Mouse (Mus musculus) kidney, embryonic 16.5 days (tissue): ENCODE measurements around the gene Ptn. TPM values are rescaled to one million over a fixed set of nuclear protein-coding genes. Genes with fewer than 3 reads are reported as not detected.

Experiments
- ATAC-seq: fragments of 200-750 bp; cut with Nextera tagmentation; 2 replicates; pipeline ENCODE4 v1.8.0; 2017; ENCODE audit warnings: moderate TSS enrichment; ENCODE audit not compliant: low FRiP score, low TSS enrichment
- H3K27ac ChIP-seq: fragments of 300-500 bp; sonication (generic); 2 replicates; pipeline ENCODE4 v1.5.1; 2014; ENCODE audit warnings: low read length
- H3K27me3 ChIP-seq: fragments of 300-500 bp; sonication (generic); 2 replicates; pipeline ENCODE4 v1.6.1; 2014; ENCODE audit warnings: low read length, control low read depth, mixed read lengths; ENCODE audit not compliant: insufficient read depth
- H3K36me3 ChIP-seq: fragments of 300-500 bp; sonication (generic); 2 replicates; pipeline ENCODE4 v1.6.1; 2014; ENCODE audit warnings: low read length, control low read depth, mixed read lengths; ENCODE audit not compliant: insufficient read depth
- H3K4me1 ChIP-seq: fragments of 300-500 bp; sonication (generic); 2 replicates; pipeline ENCODE4 v1.6.1; 2014; ENCODE audit warnings: low read length, control low read depth, mixed read lengths; ENCODE audit not compliant: insufficient read depth
- H3K4me2 ChIP-seq: fragments of 300-500 bp; sonication (generic); replicated peaks from 2 replicates; pipeline ENCODE4 v1.6.1; 2014; ENCODE audit warnings: low read depth, low read length
- H3K4me3 ChIP-seq: fragments of 300-500 bp; sonication (generic); 2 replicates; pipeline ENCODE4 v1.5.1; 2014; ENCODE audit warnings: mild to moderate bottlenecking, low read length
- H3K9ac ChIP-seq: fragments of 300-500 bp; sonication (generic); replicated peaks from 2 replicates; pipeline ENCODE4 v1.6.1; 2014; ENCODE audit warnings: low read length
- H3K9me3 ChIP-seq: fragments of 300-500 bp; sonication (generic); 2 replicates; pipeline ENCODE4 v1.6.1; 2016; ENCODE audit warnings: low read length, control low read depth
- WGBS: fragments of 180-500 bp; shearing (Covaris S2); extraction: QIAGEN DNeasy Blood & Tissue Kit; methylation state at CpG from one replicate; pipeline ENCODE4 v1.1.7; 2014; 5-methylcytosine and 5-hydroxymethylcytosine counted together
- polyA plus RNA-seq: library from polyadenylated mRNA; unstranded; fragments of >200 nt; fragmentation: Nextera tagmentation; extraction: Ambion mirVana; gene quantifications from 2 replicates; pipeline ENCODE4 v1.2.1, GENCODE M21; 2015

Gene Ptn
- polyA plus RNA-seq, 1 experiment from 2014 or later, result 342 TPM

GRCm38 (mm10) chr6:36841174-36841573 is 31.2 kb upstream of the Ptn start:
- no peak overlapping the region for H3K4me3 ChIP-seq
- no peak overlapping the region for H3K9ac ChIP-seq
- H3K36me3 ChIP-seq, result no peaks in the 10 kb centered on the region
- peaks cover 6% of the 10 kb centered on the region for H3K4me1 ChIP-seq
- no peaks in the 10 kb centered on the region for H3K9me3 ChIP-seq
- H3K27ac ChIP-seq, result no peak overlapping the region
- H3K27me3 ChIP-seq, result no peaks in the 10 kb centered on the region
- no peak for ATAC-seq
- no peak overlapping the region for H3K4me2 ChIP-seq

DNA sequence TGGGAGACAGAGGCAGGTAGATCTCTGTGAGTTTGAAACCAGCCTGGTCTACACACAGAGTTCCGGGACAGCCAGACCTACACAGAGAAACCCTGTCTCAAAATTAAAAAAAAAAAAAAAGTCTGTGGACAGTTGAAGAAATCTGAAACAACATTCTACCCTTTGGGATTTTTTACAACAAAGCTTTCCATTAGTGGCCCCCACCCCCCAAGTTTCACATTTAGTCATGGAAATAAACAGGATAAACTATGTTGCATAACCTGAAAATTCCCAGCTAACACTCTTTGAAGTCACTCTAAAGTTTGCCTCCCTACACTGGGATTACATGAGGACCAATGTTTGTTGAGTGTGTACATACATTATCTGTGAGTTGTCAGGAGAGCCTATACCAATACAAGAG is 28.7 kb upstream of the Ptn start:
- Histone ChIP-seq H3K36me3 (no peaks in the 10 kb centered on the region), H3K27ac (no peak overlapping the region), H3K4me3 (no peak overlapping the region), H3K9me3 (no peaks in the 10 kb centered on the region), H3K27me3 (no peaks in the 10 kb centered on the region), H3K4me2 (no peak overlapping the region), H3K9ac (no peak overlapping the region), H3K4me1 (peaks cover 6% of the 10 kb centered on the region)
- ATAC-seq, result no peak
- 100% methylated on average over 1 of the region's 1 CpGs for WGBS

DNA sequence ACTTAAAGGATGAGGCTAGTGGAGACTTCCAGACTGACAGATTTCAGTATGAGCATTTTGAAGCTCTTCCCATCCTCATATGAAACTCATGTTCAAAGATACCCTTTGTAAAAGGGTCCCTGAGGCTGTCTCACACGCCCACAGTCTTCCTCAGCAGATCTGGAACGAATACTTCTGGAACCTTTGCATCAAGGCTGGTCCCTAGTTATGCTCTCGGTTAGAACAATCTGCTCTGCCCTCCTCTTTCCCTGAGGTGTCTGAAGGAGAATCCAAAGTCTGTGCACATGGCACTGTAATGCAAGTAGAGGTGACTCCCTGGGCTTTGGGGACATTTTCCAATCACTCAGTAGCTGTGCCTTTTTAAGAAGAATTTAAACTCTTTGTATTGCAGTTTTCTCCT is 25.3 kb upstream of the Ptn start:
- Histone ChIP-seq H3K9ac (no peak overlapping the region), H3K27ac (no peak overlapping the region), H3K9me3 (no peaks in the 10 kb centered on the region), H3K4me2 (no peak overlapping the region), H3K4me1 (no peaks in the 10 kb centered on the region), H3K27me3 (no peaks in the 10 kb centered on the region), H3K36me3 (no peaks in the 10 kb centered on the region), H3K4me3 (no peak overlapping the region)
- ATAC-seq, result no peak
- 78% methylated on average over 3 of the region's 3 CpGs for WGBS

- Histone ChIP-seq H3K36me3 (no peaks in the 10 kb centered on the region), H3K9ac (no peak overlapping the region), H3K4me1 (no peaks in the 10 kb centered on the region), H3K4me2 (no peak overlapping the region), H3K4me3 (no peak overlapping the region), H3K9me3 (no peaks in the 10 kb centered on the region), H3K27ac (no peak overlapping the region), H3K27me3 (no peaks in the 10 kb centered on the region)
- WGBS, result 89% methylated on average over 4 of the region's 4 CpGs
- no peak for ATAC-seq
Measured at GRCm38 (mm10) chr6:36834695-36835265, 24.8 kb upstream of the Ptn start.

DNA sequence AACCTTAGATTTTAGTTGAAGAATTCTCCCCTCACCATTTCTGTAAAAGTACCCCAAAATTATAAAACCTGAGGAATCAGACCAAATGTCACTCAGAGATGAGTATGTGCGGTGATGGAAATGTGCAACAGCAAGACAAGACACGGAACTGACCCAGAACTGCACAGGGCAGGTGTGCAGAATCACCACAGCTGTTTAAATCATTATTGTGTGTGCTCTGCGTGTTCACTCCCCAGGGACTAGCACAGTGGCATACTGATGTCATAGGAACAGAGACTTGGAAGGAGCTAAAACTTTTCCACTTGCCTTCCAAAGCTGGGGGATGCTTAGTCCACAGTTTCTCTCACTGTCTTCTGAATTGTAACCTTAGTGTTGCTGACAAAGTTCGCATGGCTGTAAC is 22.7 kb upstream of the Ptn start:
- Histone ChIP-seq H3K9ac (no peak overlapping the region), H3K4me2 (no peak overlapping the region), H3K4me3 (no peak overlapping the region), H3K27me3 (no peaks in the 10 kb centered on the region), H3K27ac (no peak overlapping the region), H3K9me3 (no peaks in the 10 kb centered on the region), H3K36me3 (no peaks in the 10 kb centered on the region), H3K4me1 (no peaks in the 10 kb centered on the region)
- WGBS, result 79% methylated on average over 4 of the region's 4 CpGs
- ATAC-seq, result no peak

DNA sequence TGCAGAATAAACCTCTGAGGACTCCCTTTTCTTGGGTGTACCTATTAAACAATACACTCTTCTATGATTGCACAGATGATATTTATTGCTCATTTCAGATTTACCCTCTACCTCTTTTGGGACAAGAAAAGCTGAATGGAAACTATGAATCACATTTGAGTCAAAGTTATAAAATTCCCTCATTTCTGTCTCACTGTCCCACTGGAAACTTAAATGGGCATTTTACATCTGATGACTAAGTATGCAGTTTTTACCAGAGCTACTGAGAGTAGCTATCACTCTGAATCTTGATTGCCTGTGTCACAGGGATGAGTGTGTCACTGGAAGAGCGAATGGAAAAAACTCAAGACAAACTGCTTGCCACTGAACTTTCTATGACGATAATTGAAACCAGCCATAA is 22.2 kb upstream of the Ptn start:
- Histone ChIP-seq H3K36me3 (no peaks in the 10 kb centered on the region), H3K27me3 (no peaks in the 10 kb centered on the region), H3K4me3 (no peak overlapping the region), H3K9ac (no peak overlapping the region), H3K4me2 (no peak overlapping the region), H3K27ac (no peak overlapping the region), H3K4me1 (no peaks in the 10 kb centered on the region), H3K9me3 (no peaks in the 10 kb centered on the region)
- WGBS, result 79% methylated on average over 2 of the region's 2 CpGs
- ATAC-seq, result no peak

DNA sequence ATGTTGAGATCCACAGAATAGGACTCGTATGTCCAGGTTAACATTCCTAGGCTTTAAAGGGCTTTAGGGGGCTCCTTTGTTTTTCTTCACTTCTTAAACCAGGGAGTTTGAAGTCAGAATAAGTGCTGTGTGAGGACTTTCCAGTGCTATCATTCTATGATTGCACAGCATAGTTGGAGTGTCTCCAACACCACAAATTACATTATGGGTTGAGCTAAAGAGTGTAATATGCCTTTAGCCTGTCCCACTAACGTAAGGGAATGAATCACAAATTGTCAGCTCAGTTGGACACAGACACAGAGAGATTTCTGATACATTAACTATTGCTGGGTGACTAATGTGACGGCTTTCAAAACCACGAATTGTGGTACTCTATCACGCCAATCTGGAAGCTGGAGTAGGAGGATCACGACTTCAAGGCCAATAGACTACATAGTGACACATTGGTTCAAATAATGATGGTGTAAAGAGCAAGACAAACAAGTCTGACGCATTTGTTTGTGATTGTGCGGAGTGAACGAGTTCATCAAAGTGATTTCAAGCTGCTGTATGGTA is 20.4 kb upstream of the Ptn start:
- Histone ChIP-seq H3K4me2 (no peak overlapping the region), H3K9me3 (no peaks in the 10 kb centered on the region), H3K27me3 (no peaks in the 10 kb centered on the region), H3K4me1 (no peaks in the 10 kb centered on the region), H3K36me3 (no peaks in the 10 kb centered on the region), H3K4me3 (no peak overlapping the region), H3K9ac (no peak overlapping the region), H3K27ac (no peak overlapping the region)
- WGBS, result 78% methylated on average over 9 of the region's 9 CpGs
- no peak for ATAC-seq

GRCm38 (mm10) chr6:36819784-36820050 is 9.7 kb upstream of the Ptn start:
- Histone ChIP-seq H3K4me1 (peaks cover 8% of the 10 kb centered on the region; the same call in 1 of the 2 replicates), H3K36me3 (no peaks in the 10 kb centered on the region), H3K27ac (peak overlapping the region; percentile 75), H3K4me2 (no peak overlapping the region), H3K4me3 (no peak overlapping the region), H3K9me3 (no peaks in the 10 kb centered on the region), H3K27me3 (no peaks in the 10 kb centered on the region), H3K9ac (no peak overlapping the region)
- no peak for ATAC-seq

- H3K27me3 ChIP-seq, result no peaks in the 10 kb centered on the region
- H3K4me2 ChIP-seq, result no peak overlapping the region
- no peaks in the 10 kb centered on the region for H3K9me3 ChIP-seq
- no peak overlapping the region for H3K9ac ChIP-seq
- H3K4me1 ChIP-seq, result peaks cover 8% of the 10 kb centered on the region; the same call in 1 of the 2 replicates
- 33% methylated on average over 8 of the region's 8 CpGs for WGBS
- H3K4me3 ChIP-seq, result no peak overlapping the region
- peak; percentile 83 for ATAC-seq
- H3K27ac ChIP-seq, result peak overlapping the region; percentile 75
- H3K36me3 ChIP-seq, result no peaks in the 10 kb centered on the region
Measured at GRCm38 (mm10) chr6:36819019-36819783, 9.2 kb upstream of the Ptn start.

- Histone ChIP-seq H3K4me2 (no peak overlapping the region), H3K4me3 (no peak overlapping the region), H3K36me3 (no peaks in the 10 kb centered on the region), H3K27ac (peak overlapping the region; percentile 75), H3K9me3 (no peaks in the 10 kb centered on the region), H3K4me1 (peaks cover 8% of the 10 kb centered on the region; the same call in 1 of the 2 replicates), H3K9ac (no peak overlapping the region), H3K27me3 (no peaks in the 10 kb centered on the region)
- peak; percentile 63; the same call in 1 of the 2 replicates for ATAC-seq
- WGBS, result 23% methylated on average over 4 of the region's 4 CpGs
Measured at GRCm38 (mm10) chr6:36818281-36819018, 8.4 kb upstream of the Ptn start.
